Mouse (Mus musculus) spleen, postnatal 10 days (tissue): Measurements from ENCODE around the gene Arhgap32.

Source experiments
- DNase-seq, 2 experiments: peaks; one replicate each; pipeline ENCODE4 v3.0.0; 2021 to 2022; ENCODE audit warnings: low spot score in 2 of 2

Gene Arhgap32

DNA sequence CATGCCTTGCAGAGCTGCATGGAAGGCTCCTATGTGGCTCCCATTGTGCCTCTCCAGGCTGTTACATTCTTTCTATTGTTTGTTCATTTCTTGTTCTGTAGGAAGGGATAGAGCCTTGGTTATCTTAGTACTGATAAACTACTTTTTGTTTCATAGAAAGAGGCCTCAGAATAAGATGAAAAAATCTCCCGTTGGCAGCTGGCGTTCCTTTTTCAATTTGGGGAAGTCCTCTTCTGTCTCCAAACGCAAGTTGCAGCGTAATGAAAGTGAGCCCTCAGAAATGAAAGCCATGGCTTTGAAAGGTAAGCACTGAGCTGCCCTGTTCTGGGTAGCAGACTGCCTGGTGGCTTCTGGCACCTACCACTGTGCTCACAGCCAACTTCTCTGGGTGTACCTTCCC is 134.6 kb downstream of the Arhgap32 start:
- DNase-seq, result no peak

DNA sequence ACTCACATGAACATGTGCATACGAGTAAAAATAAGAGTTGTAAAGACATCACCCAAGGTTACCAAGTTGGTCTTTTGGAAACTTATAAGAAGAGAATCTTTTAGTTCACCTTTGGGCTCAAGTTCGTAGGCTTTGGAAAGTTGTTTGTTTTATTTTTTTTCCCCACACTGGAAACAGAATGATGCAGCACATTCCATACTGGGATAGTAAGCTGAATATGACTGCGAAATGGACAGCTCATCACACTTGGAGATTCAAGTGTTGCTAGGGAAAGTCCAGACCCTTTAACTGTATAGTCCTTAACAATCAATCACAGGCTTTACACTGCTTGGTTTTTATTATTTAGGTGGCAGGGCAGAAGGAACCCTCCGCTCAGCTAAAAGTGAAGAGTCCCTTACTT is 137.8 kb downstream of the Arhgap32 start:
- no peak for DNase-seq

DNA sequence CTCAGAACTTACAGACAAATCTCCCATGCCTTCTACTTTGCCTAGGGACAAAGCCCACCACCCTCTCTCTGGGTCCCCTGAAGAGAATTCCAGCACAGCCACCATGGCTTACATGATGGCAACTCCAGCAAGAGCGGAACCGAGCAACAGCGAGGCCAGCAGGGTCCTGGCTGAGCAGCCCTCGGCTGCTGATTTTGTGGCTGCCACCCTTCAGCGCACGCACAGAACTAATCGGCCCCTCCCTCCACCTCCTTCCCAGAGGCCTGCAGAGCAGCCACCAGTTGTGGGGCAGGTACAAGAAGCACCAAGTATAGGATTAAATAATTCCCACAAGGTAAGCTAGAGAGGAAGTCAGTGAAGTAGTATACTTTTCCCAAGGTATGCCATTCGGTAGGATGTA is 141.4 kb downstream of the Arhgap32 start:
- DNase-seq, result no peak

DNA sequence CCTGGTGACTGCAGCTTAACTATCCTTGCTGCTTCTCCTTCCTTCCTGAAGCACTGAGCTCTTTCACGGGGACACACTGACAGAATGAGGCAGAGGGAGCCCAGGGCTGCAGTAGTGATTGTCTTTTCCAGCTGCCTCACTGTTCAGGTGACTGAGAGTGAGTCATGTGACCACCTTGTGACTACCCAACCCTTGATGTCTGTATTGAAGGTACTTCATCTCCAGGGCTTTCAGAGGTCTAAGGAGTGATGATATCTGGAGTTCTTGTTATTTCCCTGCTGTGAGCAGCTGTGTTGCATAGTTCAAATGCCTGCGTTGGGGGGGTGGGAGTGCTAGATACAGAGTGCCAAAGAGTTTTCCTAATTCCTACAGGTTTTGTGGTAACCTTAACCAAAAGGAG is 141.9 kb downstream of the Arhgap32 start:
- no peak for DNase-seq

DNA sequence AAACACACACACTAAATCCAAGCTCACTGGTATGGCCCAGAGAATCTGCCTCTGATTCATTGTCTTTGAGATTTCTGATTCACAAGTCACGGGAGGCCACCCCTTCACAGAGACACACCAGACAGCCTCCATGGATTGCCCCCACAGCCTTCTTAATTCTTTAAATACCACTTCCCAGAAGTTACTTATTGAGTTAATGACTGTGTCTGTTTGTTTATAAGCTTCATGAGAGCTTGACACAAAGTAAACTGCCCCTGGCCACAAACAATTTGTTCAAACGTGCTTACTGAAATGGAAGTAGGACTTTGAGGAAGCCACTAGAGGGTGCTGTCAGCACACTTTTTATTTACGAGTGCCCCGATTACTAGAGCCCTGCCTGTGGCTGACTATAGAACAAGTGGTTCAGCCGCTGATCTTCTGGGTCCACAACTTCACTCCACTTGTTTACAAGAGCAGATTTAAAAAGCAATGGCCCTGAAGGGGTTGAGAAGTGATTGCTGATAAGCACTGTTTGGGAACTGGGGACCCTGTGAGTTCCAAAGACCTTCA is 156.0 kb downstream of the Arhgap32 start:
- DNase-seq, result peak; percentile 19 to 67

DNA sequence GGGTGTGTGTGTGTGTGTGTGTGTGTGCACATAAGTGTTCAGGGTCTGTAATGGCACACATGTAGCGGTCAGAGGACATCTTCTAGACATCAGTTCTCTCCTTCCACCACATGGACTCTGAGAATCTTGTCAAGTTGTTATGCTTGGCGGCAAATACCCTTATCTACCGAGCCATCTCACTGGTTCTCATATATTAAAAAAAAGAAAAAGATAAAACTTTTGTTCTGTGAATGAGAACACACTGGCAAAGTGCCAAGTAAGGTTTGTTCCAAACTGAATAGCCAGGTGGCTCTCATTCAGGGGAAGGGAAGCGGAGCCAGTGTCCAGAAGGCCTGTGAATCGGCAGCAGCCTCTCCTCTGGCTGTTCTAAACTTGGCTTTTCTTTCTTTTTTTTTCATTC is 162.1 kb downstream of the Arhgap32 start:
- no peak for DNase-seq

DNA sequence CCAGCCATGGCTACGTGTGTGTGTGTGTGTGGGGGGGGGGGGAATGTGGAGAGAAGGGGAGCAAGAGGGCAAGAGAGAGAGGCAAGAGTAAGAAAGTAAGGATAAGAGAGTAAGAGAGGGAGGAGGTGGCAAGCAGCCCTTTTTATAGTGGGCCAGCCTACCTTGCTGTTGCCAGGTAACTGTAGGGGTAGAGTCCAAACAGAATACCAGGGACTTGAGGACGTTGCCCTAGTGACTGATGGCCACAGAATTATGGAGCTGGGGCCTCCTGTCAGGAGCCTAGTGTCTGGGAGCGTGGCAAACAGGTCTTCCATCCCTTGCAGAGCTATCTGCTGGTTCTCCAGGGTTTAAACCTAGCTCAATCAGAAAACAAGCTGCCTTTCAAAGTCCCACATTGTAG is 163.9 kb downstream of the Arhgap32 start:
- no peak for DNase-seq

DNA sequence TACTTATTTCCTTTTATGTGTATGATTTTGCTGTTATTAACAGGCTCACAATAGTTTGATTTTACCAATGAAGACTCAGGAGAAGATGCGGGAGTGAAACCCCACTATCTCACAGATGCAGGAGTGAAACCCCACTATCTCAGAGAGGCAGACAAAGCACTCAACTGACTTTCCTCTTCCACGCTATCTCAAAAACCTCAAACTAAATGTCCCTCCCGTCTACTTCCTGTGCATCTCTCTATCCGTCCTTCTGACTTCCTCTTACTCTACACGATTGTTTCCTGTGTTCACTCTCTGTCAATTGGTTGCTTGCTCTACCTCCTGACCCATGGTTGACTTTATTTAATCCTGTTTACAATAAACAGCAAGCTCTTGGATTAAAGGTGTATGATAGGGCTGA is 164.5 kb downstream of the Arhgap32 start:
- DNase-seq, result no peak

DNA sequence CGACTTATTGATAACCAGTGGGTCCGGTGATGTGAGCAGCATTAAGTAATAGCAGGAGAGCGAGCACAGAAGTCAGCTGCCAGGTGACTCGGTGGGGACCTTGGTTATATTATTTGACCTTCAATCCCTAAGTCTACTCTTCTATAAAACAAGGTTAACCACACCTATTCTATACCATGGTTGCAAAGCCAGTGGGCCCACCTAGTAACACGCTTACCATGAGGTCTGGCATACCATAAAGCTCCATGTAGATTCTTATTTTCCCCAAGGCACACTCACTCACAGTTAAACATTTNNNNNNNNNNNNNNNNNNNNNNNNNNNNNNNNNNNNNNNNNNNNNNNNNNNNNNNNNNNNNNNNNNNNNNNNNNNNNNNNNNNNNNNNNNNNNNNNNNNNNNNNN is 167.7 kb downstream of the Arhgap32 start:
- no peak for DNase-seq

DNA sequence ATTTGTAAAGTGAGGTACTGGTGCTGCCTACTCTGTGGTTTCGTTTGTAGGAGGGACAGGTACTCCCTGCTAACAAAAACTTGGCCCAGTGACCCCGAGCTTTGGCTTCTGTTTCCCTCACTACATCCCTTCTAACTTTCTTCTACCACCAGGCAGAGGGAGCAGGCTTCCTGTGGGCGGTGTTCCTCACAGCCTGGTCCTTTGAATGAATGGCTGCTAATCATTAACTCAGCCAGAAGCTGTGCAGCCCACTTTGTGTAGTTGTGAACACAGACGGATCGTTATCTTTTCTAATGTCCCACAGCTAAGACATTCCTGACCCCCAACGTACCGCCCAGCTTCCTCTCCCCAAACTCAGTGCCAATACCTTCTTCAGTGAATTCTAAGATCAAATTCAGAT is 175.7 kb downstream of the Arhgap32 start:
- no peak for DNase-seq

DNA sequence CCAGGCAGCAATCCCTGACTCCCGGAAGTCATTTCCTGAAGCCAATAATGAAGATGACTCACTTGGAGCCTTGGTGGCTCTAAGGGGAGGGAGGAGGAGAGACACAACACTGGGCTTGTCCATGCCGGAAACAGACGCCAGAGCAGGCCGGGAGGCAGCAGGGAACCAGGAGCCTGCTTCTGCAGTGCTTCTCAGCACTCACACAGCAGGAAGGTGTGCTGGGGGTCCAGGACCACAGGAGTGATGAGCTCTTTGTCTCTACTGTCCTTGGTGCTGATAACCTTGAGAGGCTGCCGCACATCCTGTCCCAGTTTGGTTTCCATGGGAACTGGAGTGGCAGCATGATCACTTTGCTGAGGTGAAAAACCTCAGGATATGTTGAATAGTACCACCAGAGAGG is 176.8 kb downstream of the Arhgap32 start:
- no peak for DNase-seq

DNA sequence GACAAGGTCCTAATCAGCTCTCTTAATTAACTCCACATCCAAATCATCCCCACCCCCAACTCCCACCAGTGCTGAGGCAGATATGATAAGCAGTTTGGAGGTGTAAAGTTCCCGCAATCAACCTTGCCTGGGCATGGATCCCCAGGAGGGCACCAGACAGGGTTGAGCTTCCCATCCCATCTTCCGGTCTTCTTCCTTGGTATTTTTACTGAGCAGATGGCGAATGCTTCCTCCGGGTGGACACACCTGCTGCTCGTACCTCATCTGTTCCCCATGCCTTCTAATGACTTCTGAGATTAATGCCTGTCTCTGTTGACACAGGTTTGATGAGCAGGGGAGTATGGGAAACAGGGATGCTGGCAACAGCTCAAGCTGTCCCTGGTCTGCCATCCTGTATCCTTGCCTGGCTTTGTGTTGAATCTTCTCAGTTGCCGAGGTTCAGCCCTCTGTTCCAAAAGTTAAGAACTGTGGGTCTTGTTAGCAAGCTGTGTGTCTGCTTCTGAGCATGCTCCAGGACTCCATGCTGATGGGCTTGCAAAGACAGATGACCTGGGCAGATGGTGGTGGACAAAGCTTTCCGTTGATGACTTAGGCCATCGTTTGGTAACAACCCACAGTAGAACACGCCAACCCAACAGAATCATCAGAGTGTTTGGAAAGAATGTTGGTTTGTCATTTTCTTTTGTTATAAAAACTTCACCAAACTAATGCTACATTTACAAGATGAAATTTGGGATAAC is 179.3 kb downstream of the Arhgap32 start:
- no peak for DNase-seq

DNA sequence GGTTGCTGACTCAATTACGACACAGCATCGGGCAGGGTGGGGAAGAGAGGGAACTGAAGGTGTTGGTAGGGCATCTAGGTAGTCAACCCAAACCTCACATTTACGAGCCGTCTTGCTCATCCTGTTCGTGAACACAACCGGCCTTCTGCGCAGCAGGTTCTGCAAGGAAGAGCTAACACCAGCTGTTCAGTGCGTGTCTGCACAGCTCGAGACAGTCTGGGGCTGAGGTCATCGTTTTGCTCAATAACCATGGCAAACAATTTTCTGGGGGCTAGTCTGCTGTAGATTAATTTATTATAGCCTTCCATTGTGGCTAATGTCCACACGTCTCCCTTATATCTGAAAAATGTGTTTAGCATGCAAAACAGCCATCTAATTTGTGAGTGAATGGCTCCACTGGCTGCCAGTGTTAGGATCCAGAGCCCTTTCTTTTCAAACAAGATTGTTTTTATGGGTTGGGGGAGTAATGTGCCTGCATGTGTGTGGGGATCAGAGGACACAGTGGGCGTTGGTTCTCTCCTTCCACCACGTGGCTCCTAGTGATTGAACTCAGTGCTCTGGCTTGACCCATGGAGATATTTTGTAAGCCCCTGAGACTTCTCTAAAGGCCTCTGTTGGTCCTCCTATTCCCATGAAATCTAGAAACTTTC is 186.7 kb downstream of the Arhgap32 start:
- no peak for DNase-seq

DNA sequence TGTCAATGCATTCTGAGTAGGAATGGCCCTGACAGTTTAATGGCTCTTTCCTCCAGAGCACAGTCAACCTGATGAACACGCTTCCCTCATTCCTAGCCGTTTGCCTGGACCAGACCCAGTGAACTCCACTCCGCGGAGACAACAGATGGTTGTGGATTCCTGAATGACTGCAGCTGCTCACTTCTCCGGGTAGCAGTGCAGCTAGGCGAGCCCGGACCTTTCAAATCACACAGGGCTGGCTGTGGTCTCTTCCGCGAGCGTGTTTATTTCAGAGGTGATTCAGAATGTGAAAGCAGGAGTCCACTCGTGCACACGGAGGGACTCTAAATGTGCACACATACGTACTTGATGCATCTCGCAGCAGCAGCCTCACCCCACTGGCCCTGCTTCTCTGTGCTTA is 195.8 kb downstream of the Arhgap32 start:
- DNase-seq, result no peak

DNA sequence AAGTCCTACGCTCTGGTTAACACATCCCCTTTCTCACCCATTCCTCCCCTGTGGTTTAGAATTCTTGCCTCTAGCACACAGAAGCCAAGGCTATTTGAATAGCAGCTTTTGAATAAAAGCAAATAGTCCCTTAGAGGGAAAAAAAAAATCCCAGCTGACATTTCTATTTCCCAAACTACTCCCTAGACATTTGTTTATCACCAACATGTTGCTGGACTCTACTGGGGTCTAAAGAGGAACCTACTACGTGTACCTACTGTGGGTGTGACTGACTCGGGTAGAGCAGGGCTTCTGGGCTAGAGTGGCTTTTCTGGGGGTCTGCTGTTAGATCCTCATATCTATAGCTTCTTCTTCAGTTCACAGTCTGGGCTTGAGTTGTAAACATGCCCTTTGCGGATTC is 196.3 kb downstream of the Arhgap32 start:
- DNase-seq, result no peak

DNA sequence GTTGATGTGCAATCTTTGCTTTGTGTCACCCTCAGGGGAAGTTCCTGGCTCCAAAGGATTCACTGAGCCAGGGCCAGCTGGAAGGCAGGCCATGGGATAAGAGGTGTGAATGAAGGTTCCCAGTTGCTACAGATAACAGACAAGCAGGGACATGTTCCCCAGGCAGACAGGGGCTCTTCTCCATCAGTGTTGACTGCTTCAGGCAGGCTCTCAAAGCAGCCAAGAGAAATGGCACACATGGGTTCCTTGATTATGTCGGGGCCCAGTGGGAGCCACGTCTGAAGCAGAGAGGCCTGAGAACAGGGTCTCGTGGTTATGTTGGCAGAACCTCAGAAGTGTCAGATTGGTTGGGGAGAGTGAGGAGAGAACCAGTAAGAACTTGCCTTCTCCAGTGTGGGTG is 198.1 kb downstream of the Arhgap32 start:
- DNase-seq, result no peak

DNA sequence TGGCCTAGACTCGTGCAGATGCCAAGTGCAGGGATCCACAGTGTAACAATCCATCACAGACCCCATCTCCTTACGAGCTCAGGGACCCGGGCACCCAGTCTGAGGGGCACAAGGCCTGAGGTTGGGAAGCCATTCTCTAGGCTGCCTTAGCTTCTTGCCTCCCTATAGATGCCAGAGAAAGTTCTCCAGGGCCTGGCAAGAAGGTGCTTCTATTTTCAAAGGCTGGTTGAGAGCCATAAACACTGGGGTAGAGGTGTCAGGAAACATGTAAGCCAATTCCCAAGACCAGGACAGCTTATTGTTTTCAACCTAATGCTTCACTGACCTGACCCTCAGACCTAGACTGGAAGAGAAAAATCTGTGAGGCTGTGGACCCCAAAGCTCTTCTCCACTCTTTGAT is 200.1 kb downstream of the Arhgap32 start:
- DNase-seq, result no peak
